Mouse (Mus musculus) mouse embryonic stem cell (cell line): ENCODE data around the gene Shisa3.

ENCODE experiments used
- in situ Hi-C, 2 experiments: fragments of 300-500 bp; cut with MboI; formaldehyde crosslinking; loops; 1 replicate in 1 of 2; 3 replicates in 1 of 2; pipeline ENCODE4 v1.14.3; 2019 to 2020; ENCODE audit warnings: low sequenced_read_pairs in 2 of 2, low pct_unique_long_range_greater_than_20kb in 1 of 2, mixed read lengths in 1 of 2; ENCODE audit not compliant: unreplicated experiment in 1 of 2

Shisa3 gene

DNA sequence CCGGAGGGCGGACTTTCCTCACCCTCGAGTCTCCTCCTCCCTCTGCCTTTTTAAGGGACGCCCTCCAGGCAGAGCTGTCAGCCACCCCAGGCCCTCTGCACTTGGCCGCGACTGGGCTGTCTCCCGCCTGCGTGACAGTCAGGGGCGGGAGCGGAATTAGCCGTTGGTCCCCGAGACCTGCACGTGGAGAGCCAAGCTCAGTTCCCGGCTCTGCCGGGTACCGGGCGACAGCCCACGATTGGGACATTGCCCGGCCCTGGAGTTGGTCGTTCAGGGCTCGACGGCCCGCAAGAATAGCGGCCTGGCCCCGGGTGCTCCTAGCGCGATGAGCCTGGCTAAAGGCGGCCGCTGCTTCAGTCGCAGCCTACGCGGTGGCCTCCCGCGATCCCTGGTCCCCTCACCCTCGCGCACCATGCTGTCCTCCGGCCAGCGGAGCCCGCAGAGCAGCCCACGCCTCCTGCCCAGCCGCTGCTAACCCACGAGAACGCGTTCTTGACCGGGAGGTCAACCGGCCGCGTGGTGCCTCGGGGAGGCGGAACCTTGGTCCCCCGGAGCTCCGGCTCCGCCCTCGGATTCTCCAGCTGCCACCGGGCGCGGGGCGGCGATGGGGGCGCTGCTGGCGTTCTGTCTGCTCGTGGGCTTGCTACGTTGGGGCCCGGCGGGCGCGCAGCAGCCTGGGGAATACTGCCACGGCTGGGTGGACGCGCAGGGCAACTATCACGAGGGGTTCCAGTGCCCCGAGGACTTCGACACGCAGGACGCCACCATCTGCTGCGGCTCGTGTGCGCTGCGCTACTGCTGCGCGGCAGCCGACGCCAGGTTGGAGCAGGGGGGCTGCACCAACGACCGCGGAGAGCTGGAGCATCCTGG is at the start of gene Shisa3:
Gene Shisa3, plus strand, starts transcription at position 79 of the 870 bp plus-strand sequence.
- in situ Hi-C loops, result no loop called here

DNA sequence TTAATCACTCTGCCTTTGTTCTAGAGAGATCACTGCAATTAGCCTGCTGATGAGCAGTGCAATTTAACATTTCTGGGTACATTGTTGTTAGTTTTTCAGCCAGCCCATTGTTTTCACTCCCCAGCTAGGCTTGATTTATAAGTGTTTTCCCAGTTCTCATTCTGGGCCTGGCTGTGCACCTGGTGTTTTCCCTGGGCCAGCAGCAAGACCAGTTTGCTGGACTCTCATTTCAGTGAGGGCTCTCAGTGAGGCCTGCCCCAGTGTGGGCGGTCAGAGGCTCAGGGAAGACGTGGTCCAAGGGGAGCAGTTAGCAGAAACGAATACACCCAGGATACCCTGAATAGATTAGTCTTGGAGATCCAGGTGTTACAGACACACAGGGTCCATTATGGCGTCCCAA is 49.0 kb upstream of the Shisa3 start:
- in situ Hi-C loops, result no loop called here

DNA sequence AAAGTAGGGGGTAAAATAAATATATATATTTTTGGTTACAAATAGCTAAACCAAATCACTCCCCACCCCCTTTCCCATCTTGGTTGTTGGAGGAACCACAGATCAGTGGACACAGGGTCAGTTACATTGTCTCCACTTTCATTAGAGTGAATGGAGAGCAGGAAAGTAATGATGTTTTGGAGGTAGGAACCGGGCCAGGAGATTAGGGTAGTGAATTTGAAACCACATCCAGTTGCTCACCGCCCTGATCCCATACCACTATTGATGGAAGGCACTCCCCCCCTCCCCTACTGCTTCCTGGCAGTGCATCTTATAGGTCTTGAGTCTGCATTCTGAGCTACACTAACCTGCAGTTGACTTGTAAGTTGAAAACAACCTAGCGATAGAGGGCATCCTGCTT is 48.6 kb upstream of the Shisa3 start:
- in situ Hi-C loops, result no loop called here

DNA sequence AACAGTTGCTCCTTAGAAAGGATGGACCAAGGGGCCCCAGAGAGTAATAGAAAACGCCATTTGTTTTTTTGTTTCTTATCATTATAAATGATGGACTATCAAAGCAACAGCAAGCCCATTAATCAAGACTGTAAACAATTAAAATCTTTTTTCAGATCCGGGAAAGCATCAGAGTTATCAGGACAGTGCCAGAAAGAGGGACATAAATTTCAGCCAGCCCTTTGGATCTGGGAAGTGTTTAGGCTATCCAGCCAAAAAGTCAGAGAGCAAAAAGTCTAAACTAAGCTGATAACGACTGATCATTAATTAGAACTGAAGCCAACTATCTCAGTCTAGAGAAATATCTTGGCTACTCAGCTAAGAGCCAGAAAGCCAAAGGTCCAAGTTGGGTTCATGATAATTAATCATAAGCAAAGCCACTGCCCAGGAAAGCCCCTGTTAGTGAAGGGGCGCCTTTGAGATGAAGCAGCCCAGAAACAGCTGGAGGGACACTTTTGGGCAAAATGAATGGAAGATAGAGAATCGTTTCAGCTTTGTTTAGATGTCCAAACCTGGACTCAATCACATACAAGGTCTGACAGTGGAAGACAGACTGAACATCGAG is 35.0 kb upstream of the Shisa3 start:
- in situ Hi-C loops, result no loop called here

DNA sequence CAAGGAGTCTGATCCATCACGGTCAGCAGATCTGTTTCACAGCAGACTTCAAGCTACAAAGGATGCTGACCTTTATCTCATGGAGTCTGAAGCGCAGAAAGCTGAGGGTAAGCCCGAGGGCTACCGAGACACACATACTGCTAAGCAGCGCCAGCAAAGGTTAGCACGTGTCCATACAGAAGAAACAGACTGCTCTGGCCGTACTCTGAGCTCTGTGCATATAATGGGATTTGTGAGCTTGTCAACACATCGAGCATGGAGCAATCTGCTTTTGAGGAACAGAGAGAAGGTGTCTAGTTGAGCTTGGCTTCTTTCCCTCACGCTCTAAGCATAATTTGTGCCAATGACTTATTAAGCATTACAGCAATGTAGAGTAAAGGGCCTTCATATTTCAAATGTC is 33.6 kb upstream of the Shisa3 start:
- in situ Hi-C loops, result no loop called here

DNA sequence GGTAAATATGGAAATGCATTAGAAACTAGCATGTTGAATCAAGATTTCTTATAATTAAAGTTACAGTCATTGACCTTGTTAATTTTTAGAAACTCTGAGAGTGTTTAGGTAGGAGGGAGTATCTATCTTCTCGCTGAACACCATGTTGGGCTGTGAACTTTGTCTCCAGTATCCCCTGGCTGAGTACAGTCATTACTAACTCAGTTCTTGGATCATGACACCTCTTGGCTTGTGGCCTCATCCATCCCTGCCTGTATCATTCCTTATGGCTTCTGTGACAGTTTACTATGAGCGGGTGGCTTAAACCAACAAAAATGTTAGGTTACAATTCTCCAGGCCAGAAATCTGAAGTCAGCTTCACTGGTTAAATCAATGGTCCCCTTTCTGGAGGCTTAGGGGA is 32.0 kb upstream of the Shisa3 start:
- in situ Hi-C loops, result no loop called here

DNA sequence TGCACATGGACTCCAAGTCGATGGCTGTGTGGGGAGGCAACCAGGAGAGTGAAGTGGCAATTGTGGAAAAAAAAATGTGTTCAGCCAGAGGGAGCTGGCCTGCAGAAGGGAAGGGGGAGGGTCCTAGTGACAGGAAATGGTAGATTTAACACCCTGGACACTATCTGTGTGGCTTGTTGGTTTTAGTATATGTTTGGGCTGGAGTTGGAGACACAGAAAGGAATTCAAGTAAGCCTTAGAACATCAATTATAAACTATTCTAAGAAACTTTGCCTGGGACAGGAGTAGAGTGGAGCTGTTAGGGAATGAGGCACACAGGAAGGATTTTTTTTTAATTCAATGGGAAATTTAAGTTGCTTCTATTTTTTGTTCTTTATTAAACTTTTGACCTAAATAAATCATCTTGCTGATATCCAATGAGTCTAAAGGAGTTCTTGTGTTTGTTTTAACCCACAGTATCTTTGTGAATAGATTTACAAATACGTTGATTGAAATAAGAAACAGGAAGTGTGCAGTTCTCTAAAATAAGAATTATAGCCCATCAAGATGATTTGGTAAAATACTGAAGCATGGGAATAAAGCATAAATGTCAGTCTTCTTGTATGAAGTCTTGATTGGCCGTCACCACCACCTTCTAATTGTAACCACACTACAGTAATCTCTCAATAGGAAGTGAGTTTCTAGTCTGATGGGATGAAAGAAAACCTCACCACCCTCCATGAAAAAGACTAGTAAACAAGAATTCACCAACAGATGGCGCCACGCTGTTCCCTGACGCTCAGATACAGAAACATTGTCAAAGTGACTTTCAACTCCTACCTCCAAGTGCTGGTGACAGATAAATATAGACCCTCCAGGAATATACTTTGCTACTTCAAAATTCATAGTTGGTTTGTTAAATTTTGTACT is 27.7 kb upstream of the Shisa3 start:
- in situ Hi-C loops, result no loop called here

DNA sequence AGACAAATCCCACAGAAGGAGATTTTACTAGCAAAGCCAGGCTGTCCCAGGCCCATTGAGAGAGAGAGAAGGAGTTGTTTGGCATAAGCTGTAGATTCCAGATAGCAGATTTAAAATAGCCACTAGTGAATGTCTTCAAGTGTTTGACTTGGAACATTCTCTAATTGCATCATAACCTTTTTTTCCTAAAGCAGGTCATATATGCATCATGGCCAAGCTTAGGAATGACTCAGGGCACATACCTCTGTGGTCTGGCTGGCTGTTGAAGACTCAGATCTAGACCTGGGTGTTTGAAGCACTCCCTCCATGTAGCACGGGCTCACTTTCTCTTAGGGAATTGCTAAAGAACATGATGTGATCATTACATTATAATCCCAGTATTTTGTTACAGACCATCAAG is 12.6 kb upstream of the Shisa3 start:
- in situ Hi-C loops, result no loop called here

DNA sequence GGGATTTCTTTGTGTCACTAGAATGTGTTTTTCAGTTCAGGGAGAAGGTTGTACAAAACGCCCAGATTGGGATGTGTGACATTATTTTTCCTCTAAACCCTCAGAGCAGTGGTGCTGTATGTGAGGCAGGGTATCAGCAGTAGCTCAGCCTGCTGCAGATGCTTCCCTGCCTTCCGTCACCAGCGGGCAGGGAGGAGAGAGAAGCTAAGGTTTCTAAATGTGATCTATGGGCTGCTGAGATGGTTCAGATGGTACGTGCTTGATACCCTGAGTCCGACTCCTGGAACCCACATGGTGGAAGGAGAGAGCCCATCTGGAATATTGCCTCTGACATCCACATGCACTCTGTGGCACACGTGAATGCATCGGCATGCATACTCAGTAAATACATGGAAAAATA is 12.1 kb upstream of the Shisa3 start:
- in situ Hi-C loops, result no loop called here

DNA sequence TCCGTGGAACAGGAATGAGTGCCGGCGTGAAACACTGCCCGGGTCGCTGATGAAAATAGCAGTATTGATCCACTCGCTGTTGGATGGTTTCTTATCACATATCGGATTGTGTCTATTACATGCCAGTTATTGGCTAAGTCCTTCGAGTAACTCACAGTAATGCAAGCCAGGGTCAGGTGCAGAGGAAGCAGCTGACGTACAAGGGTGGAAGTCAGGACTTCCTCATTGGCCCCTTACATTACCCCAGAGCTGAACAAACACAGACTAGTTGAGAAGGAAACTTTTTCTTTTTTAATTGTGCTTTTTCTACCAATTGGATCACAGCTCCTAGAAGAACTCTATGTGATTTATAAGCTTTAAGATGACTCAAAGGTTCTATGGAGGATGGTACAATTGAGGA is 7.7 kb upstream of the Shisa3 start:
- in situ Hi-C loops, result no loop called here

DNA sequence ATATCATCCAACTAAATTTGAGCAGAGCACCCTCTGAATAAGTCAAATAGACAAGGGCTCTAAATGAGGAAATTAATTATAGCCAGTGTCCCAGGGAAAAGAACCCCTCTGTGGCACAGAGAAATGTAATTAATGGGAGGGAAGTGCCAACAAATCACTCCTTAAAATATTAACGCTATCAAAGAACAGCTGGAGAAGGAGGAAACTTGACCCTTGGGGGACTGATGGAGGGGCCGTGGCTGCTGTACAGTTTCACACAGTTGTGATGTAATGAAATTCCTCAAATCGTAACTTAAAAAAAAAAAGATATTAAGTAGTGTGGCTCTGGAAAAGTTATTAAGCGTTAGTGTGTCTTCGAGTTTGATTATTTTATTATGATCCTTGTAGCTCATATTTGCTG is 1.7 kb upstream of the Shisa3 start:
- in situ Hi-C loops, result no loop called here

DNA sequence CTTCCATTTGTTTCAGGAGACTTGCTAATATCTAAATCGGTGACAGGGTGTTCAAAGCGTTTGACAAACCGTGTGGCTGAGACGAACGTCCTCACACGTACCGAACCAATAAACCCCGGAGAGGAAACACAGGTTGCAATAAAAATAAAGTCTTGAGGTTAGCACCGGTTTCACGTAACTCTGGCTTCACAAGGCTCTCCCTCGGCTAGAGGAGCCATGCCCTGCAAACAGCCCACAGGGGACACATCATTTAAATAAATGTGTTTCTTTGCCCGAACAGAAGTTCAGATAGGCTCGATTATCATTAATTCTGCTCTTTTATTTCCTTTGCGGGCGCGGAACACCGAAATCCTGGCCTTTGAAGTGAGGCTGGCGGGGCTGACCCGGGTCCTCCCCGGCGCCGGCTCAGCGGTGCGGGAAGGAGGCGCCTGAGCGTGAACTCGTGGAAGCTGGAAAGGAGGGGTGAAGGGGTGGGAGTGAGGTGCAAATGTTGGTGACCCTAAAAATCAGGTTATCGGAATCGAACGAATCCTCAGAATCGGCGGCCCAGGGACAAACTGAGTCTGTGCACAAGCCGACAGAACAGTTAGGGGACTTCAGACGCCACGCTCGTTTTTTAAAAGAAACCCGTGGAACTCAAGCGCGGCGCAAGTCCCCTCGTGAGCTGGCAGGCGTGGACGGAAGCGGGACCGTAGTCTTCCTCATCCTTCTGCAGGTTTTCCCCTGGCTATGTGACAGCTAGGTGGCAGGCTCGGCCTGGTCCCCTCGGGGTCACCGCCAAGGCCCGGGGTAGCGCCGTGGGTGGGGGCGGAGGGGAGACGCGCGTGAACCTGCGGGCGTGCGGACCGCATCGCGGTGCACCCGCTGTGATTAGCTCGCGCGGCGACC is 522 bp upstream of the Shisa3 start:
- in situ Hi-C loops, result no loop called here

DNA sequence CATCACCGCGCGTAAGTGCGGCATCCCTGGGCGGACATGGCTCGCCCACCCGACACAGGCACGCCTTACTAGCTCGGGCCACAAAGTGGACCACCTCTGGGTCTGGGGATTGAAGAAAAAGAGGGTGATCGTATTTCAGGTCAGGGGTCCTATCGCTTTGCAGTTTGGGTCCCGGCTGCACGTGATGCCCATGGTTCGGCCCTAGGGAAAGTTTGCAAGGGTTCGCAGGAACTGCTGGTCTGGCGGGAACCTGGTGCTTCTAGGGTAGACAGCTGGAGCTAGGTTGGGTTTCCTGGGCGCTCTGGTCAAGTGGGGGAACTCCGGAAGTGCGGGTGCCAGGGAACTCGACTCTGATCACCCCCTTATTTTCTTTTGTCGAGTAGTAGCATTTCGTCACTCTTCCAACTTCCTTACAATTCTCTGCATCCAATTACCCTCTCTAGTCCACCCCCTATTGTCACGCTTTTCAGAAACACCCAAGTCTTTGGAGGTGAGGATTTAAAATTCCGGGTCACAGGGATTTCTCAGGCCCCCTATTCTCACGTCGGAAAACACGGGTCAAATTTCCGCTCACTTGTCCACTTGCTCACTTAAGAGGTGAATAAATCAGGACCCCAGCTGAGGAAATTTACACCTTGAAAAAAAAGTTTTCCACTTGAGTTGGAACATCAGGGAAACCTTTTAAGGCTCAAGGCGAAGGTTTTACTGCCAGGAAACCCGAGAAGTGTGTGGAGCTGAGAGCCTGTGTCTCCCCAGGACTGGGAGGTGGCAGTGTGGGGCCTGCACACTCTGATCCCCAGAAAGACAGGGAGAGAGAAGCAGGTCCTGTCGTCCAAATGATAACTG is 1.2 kb downstream of the Shisa3 start:
- in situ Hi-C loops, result no loop called here

DNA sequence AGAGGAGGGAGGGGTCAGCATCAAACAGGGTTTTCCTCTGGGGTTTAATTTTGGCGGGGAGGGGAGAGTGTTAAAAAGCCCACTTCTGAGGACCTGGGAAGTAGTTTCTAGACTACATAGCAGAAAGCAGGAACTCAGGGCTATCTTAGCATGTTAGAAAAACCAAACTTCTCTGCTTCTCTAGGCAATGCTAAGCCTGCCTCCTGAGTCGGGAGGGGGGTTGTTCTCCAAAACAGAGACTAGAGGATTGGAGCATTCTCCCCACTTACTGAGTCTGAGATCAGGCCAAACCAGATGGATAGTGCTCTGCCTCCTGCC is 1.8 kb downstream of the Shisa3 start:
- in situ Hi-C loops, result no loop called here

DNA sequence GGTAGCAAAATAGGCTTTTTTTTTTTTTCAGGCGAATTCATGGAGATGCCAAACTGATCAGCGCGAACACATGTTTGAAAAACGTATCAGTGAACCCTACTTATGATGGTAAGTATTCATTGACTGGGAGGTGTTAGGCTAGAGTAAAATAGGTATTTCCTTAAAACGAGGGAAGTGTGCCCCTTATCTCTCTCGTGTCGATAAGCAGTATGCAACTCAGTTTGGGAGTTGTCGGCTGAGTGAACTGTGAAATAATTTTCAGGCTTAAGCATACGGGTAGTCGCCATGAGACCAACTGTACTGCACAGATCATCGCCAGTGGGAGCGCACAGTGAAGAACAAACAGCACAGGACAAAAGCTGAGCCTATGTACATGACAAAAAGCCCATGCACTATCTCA is 13.5 kb downstream of the Shisa3 start:
- in situ Hi-C loops, result no loop called here

DNA sequence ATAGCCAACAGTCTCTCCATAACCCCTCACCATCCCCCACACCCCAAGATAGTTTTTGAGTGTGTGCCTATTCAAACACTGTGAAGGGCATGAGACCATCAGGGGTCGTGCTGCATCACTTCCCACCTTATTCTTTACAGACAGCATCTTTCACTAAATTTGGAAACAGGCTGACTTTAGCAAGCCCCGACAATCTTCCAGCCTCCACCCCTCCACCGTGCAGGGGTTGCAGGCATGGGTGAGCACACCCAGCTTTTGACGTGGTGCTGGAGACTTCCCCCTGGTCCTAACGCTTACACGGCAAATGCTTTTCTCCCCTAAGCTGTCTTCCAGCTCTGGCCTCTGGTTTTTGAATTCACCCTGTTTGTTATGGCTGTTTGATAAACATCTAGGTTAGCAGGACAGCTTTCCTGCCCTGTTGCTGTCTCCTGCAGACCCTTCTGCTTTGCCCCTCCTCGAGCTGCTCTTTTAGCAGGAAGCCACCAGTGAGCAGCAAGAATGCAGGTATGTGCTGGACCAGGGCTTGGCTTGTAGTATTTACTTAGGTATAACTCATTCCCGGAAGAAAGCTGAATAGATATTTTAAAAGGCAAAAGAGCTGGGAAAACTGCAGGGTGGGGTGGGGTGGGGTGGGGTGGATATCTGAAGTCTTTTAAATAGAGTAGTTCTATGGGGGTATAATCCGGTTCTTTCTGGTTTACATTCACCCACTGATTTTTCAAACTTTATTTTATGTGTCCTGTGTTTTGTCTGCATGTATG is 20.7 kb downstream of the Shisa3 start:
- in situ Hi-C loops, result no loop called here

DNA sequence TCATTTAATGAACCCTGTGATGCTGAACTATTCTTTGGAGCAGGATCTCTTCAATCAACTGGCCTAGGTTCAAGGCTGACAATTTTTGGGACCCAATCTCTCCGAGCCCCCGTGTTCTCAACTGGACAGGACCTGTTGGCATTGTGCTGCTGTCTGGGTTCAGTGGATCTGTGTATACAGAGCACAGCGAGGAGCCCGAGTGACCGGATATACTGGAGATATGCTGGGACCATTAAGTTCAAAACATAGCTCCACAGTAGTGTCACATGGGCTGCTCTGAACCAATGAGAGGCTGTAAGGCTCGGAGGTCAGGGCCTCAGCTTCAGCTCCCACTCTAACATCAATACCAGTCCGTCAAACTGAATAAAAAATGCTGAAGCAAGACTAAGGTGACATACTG is 21.8 kb downstream of the Shisa3 start:
- in situ Hi-C loops, result no loop called here
